Mouse (Mus musculus): ENCODE data around the gene Ccnt2.

DNA sequence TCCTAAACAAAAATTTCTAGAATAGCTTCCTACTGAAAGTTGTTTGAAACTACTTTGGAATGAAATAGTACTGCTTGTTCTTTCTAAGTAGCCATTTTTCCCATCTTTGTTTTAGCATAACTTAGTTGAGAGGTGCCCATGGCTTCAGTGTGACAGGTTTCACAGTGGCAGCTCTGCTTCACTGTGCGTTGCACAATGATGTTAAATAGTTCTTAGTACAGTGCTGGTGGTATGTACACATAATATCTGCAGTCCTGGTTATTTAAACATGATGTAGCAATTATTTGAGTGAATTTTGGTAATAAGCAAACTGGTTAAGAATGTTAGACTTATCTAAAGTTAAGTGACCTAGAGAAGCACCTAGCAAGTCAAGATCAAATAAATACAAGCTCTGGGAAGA lies 19.5 kb downstream of the Ccnt2 start:
- TF ChIP-seq CTCF (IDR thresholded peaks at IDR 0.05; ENCODE audit: low read depth) (no peak), EP300 (IDR thresholded peaks at IDR 0.05; ENCODE audit: low read depth) (no peak)
